Mouse (Mus musculus) embryonic facial prominence, embryonic 15.5 days (tissue): ENCODE measurements at regions not wholly inside any gene's neighbourhood (a gene's known extent, or its start where the extent isn't known, plus 50 kb on each side); places are given as distances from the start of the nearest gene placed in this dataset.

Experiments used
- ATAC-seq: fragments of 200-750 bp; cut with Nextera tagmentation; 2 replicates; pipeline ENCODE4 v1.8.0; 2017; ENCODE audit warnings: low read depth, moderate TSS enrichment; ENCODE audit not compliant: insufficient number of reproducible peaks, low FRiP score, low TSS enrichment
- H3K27ac ChIP-seq: fragments of 300-500 bp; sonication (generic); replicated peaks from 2 replicates; pipeline ENCODE4 v1.5.1; 2015; ENCODE audit warnings: mild to moderate bottlenecking, inconsistent platforms
- H3K27me3 ChIP-seq: fragments of 300-500 bp; sonication (generic); 2 replicates; pipeline ENCODE4 v1.6.1; 2015; ENCODE audit warnings: inconsistent platforms
- H3K36me3 ChIP-seq: fragments of 300-500 bp; sonication (generic); 2 replicates; pipeline ENCODE4 v1.6.1; 2015; ENCODE audit warnings: mild to moderate bottlenecking, inconsistent platforms
- H3K4me1 ChIP-seq: fragments of 300-500 bp; sonication (generic); 2 replicates; pipeline ENCODE4 v1.6.1; 2015; ENCODE audit warnings: inconsistent platforms
- H3K4me2 ChIP-seq: fragments of 300-500 bp; sonication (generic); replicated peaks from 2 replicates; pipeline ENCODE4 v1.6.1; 2015; ENCODE audit warnings: mild to moderate bottlenecking, inconsistent platforms
- H3K4me3 ChIP-seq: fragments of 300-500 bp; sonication (generic); replicated peaks from 2 replicates; pipeline ENCODE4 v1.5.1; 2015; ENCODE audit warnings: mild to moderate bottlenecking, inconsistent platforms
- H3K9ac ChIP-seq: fragments of 300-500 bp; sonication (generic); 2 replicates; pipeline ENCODE4 v1.6.1; 2015; ENCODE audit warnings: inconsistent platforms
- H3K9me3 ChIP-seq: fragments of 300-500 bp; sonication (generic); replicated peaks from 2 replicates; pipeline ENCODE4 v1.6.1; 2016; ENCODE audit warnings: inconsistent platforms
- WGBS: fragments of 180-500 bp; shearing (Covaris S2); methylation state at CpG from one replicate; pipeline ENCODE4 v1.1.7; 2015; 5-methylcytosine and 5-hydroxymethylcytosine counted together

- no peak overlapping the region for H3K9ac ChIP-seq
- ATAC-seq = no peak
- no peak overlapping the region for H3K4me2 ChIP-seq
- no peaks in the 10 kb centered on the region for H3K27me3 ChIP-seq
- H3K9me3 ChIP-seq = no peaks in the 10 kb centered on the region
- no peak overlapping the region for H3K27ac ChIP-seq
- no peak overlapping the region for H3K4me3 ChIP-seq
- no peaks in the 10 kb centered on the region for H3K36me3 ChIP-seq
- WGBS = 79% methylated on average over 12 of the region's 12 CpGs
- 0 out of 2 replicates have a peak, but pooled peaks cover 11% of the 10 kb centered on the region for H3K4me1 ChIP-seq
Measured at GRCm38 (mm10) chr12:107360511-107360910, 127.9 kb upstream of the 3110018I06Rik start.

- no peak overlapping the region for H3K4me3 ChIP-seq
- 0 out of 2 replicates have a peak, but pooled peaks cover 6% of the 10 kb centered on the region for H3K4me1 ChIP-seq
- no peaks in the 10 kb centered on the region for H3K36me3 ChIP-seq
- no peaks in the 10 kb centered on the region for H3K9me3 ChIP-seq
- H3K27me3 ChIP-seq = no peaks in the 10 kb centered on the region
- no peak overlapping the region for H3K4me2 ChIP-seq
- ATAC-seq = no peak
- H3K9ac ChIP-seq = no peak overlapping the region
- 90% methylated on average over 7 of the region's 7 CpGs for WGBS
- no peak overlapping the region for H3K27ac ChIP-seq
Measured at GRCm38 (mm10) chr12:107361606-107362005, 126.8 kb upstream of the 3110018I06Rik start.

GRCm38 (mm10) chr12:107362120-107362519 lies 126.3 kb upstream of the 3110018I06Rik start:
- no peaks in the 10 kb centered on the region for H3K27me3 ChIP-seq
- 75% methylated on average over 10 of the region's 10 CpGs for WGBS
- H3K36me3 ChIP-seq = no peaks in the 10 kb centered on the region
- no peak overlapping the region for H3K9ac ChIP-seq
- H3K4me1 ChIP-seq = 0 out of 2 replicates have a peak, but pooled peaks cover 6% of the 10 kb centered on the region
- no peaks in the 10 kb centered on the region for H3K9me3 ChIP-seq
- H3K4me2 ChIP-seq = no peak overlapping the region
- H3K27ac ChIP-seq = no peak overlapping the region
- no peak for ATAC-seq
- H3K4me3 ChIP-seq = no peak overlapping the region

GRCm38 (mm10) chr12:107372254-107372653 lies 116.2 kb upstream of the 3110018I06Rik start:
- H3K27me3 ChIP-seq = no peaks in the 10 kb centered on the region
- H3K36me3 ChIP-seq = no peaks in the 10 kb centered on the region
- no peak overlapping the region for H3K9ac ChIP-seq
- 0 out of 2 replicates have a peak overlapping the region, but pooled peaks have one; percentile 22 for H3K27ac ChIP-seq
- 0 out of 2 replicates have a peak overlapping the region, but pooled peaks have one; percentile 19 for H3K4me2 ChIP-seq
- ATAC-seq = peak; percentile 69; the same call in 1 of the 2 replicates
- H3K4me3 ChIP-seq = no peak overlapping the region
- H3K9me3 ChIP-seq = no peaks in the 10 kb centered on the region
- H3K4me1 ChIP-seq = peaks cover 14% of the 10 kb centered on the region
- WGBS = 27% methylated on average over 7 of the region's 7 CpGs

GRCm38 (mm10) chr12:107392050-107392795 lies 96.2 kb upstream of the 3110018I06Rik start:
- Histone ChIP-seq H3K4me2 (no peak overlapping the region), H3K4me3 (no peak overlapping the region), H3K9me3 (no peaks in the 10 kb centered on the region), H3K4me1 (peaks cover 5% of the 10 kb centered on the region), H3K27me3 (no peaks in the 10 kb centered on the region), H3K36me3 (no peaks in the 10 kb centered on the region), H3K27ac (no peak overlapping the region), H3K9ac (no peak overlapping the region)
- ATAC-seq = no peak
- WGBS = 37% methylated on average over 14 of the region's 14 CpGs

GRCm38 (mm10) chr12:107394467-107394866 lies 94.0 kb upstream of the 3110018I06Rik start:
- H3K27ac ChIP-seq = no peak overlapping the region
- H3K4me1 ChIP-seq = peaks cover 5% of the 10 kb centered on the region
- no peaks in the 10 kb centered on the region for H3K9me3 ChIP-seq
- ATAC-seq = no peak
- H3K27me3 ChIP-seq = no peaks in the 10 kb centered on the region
- H3K4me2 ChIP-seq = no peak overlapping the region
- 79% methylated on average over 1 of the region's 1 CpGs for WGBS
- no peak overlapping the region for H3K4me3 ChIP-seq
- no peaks in the 10 kb centered on the region for H3K36me3 ChIP-seq
- no peak overlapping the region for H3K9ac ChIP-seq

- no peaks in the 10 kb centered on the region for H3K9me3 ChIP-seq
- no peak overlapping the region for H3K4me2 ChIP-seq
- no peak overlapping the region for H3K27ac ChIP-seq
- H3K36me3 ChIP-seq = no peaks in the 10 kb centered on the region
- no peak overlapping the region for H3K4me3 ChIP-seq
- no peak overlapping the region for H3K9ac ChIP-seq
- no peaks in the 10 kb centered on the region for H3K27me3 ChIP-seq
- no peaks in the 10 kb centered on the region for H3K4me1 ChIP-seq
- ATAC-seq = no peak
- WGBS = 75% methylated on average over 10 of the region's 10 CpGs
Measured at GRCm38 (mm10) chr12:107404821-107405220, 83.6 kb upstream of the 3110018I06Rik start.

GRCm38 (mm10) chr12:107423923-107424322 lies 64.5 kb upstream of the 3110018I06Rik start:
- 57% methylated on average over 7 of the region's 7 CpGs for WGBS
- H3K4me1 ChIP-seq = no peaks in the 10 kb centered on the region
- ATAC-seq = no peak
- H3K9me3 ChIP-seq = no peaks in the 10 kb centered on the region
- no peaks in the 10 kb centered on the region for H3K36me3 ChIP-seq
- H3K4me3 ChIP-seq = no peak overlapping the region
- no peak overlapping the region for H3K9ac ChIP-seq
- no peaks in the 10 kb centered on the region for H3K27me3 ChIP-seq
- H3K4me2 ChIP-seq = no peak overlapping the region
- H3K27ac ChIP-seq = no peak overlapping the region

GRCm38 (mm10) chr12:107438506-107438905 lies 49.9 kb upstream of the 3110018I06Rik start:
- no peaks in the 10 kb centered on the region for H3K4me1 ChIP-seq
- WGBS = 69% methylated on average over 4 of the region's 4 CpGs
- H3K4me2 ChIP-seq = no peak overlapping the region
- no peaks in the 10 kb centered on the region for H3K36me3 ChIP-seq
- H3K27ac ChIP-seq = no peak overlapping the region
- H3K9ac ChIP-seq = no peak overlapping the region
- H3K9me3 ChIP-seq = no peaks in the 10 kb centered on the region
- ATAC-seq = no peak
- H3K4me3 ChIP-seq = no peak overlapping the region
- H3K27me3 ChIP-seq = no peaks in the 10 kb centered on the region
